Mouse (Mus musculus): ENCODE measurements at regions not wholly inside any gene's neighbourhood (a gene's known extent, or its start where the extent isn't known, plus 50 kb on each side); places are given as distances from the start of the nearest gene placed in this dataset.

GRCm38 (mm10) chr4:30809798-30810197 lies 1154.1 kb upstream of the Map3k7 start:
- TF ChIP-seq CTCF (IDR thresholded peaks at IDR 0.05; ENCODE audit: low read depth, low read length), result no peak
- TF ChIP-seq TAL1 (conservative IDR thresholded peaks at IDR 0.05; ENCODE audit: low read depth, low read length), result no peak
- no peak for TF ChIP-seq POLR2AphosphoS5 (IDR thresholded peaks at IDR 0.05; ENCODE audit: insufficient replicate concordance, low read depth, low read length)
